In genomic region chr9:108599021-108599566, GRCm38 (mm10) we compare ENCODE assay signal across 30 mouse cellular contexts. TPM values are rescaled to one million over a fixed set of nuclear protein-coding genes. Genes with fewer than 3 reads are reported as not detected.
DNase-seq lines count a peak whose midpoint lies in the region; ATAC-seq and TF ChIP-seq lines count a peak whose summit lies in the region.
"Had no signal": no experiment of that assay in that cellular context is flagged by ENCODE, and none has a peak within 500 bp of the region (broad histone marks: within the 10 kb centered on the region; RNA-seq: fewer than 3 reads in every experiment).

No protein-coding gene starts in this region.

- DNase-seq in embryo, embryonic 10.5 days (ENCODE audit: low spot score) = peak; percentile 98
- no peak for DNase-seq in embryo, embryonic 10 days (ENCODE audit: low spot score)
- DNase-seq in hindbrain, embryonic 11.5 days (ENCODE audit: low spot score) = peak; percentile 91
- no peak for DNase-seq in hindbrain, embryonic 14.5 days (ENCODE audit: low spot score)
- peak; percentile 72 for DNase-seq in midbrain, embryonic 14.5 days
- DNase-seq in CH12.LX (ENCODE audit: extremely low read depth) = no peak
- no peak for DNase-seq in gastrocnemius, adult 18-20 months (ENCODE audit: low spot score)
- DNase-seq: adrenal gland, postnatal 25 days; cerebellum, adult 11-12 months; cerebellum, adult 9-11 months; heart, postnatal 4 days; kidney, adult 2 months; kidney, postnatal 36 days; lung, postnatal 36 days; right cerebral cortex, postnatal 25 days; thymus, postnatal 25 days had no signal

- in situ Hi-C loops in CH12.LX (cut with MboI; ENCODE audit: low pct_ligation_motif_present, low pct_unique_long_range_greater_than_20kb, low sequenced_read_pairs) = no loop called here

- H3K36me3 ChIP-seq in hindbrain, embryonic 11.5 days (ENCODE audit: control insufficient read depth, insufficient read depth, low read length) = peaks cover 3% of the 10 kb centered on the region; the same call in 1 of the 2 replicates
- H3K36me3 ChIP-seq in hindbrain, embryonic 14.5 days (replicated peaks; ENCODE audit: control insufficient read depth, insufficient read depth) = peaks cover 22% of the 10 kb centered on the region
- peaks cover 19% of the 10 kb centered on the region for H3K36me3 ChIP-seq in midbrain, embryonic 14.5 days (ENCODE audit: control insufficient read depth, insufficient read depth, low read length)
- peaks cover 6% of the 10 kb centered on the region for H3K36me3 ChIP-seq in midbrain, embryonic 16.5 days (ENCODE audit: control insufficient read depth, insufficient read depth, low read length)
- peaks cover 9 to 35% of the 10 kb centered on the region in 2 experiments for H3K36me3 ChIP-seq in CH12.LX (replicated peaks in 1 of 2; ENCODE audit: control insufficient read depth in 1 of 2, insufficient read depth in 1 of 2, low read length in 1 of 2)

- no peak for TF ChIP-seq CTCF in CH12.LX (conservative IDR thresholded peaks at IDR 0.05 in 1 of 2, IDR thresholded peaks at IDR 0.05 in 1 of 2; ENCODE audit: low read depth in 2 of 2, low read length in 2 of 2)

- no peak for TF ChIP-seq EP300 in CH12.LX (IDR thresholded peaks at IDR 0.05; ENCODE audit: low read length)

- no peak overlapping the region for H3K4me2 ChIP-seq in hindbrain, embryonic 11.5 days (replicated peaks; ENCODE audit: low read depth, low read length)
- no peak overlapping the region for H3K4me2 ChIP-seq in hindbrain, embryonic 14.5 days (replicated peaks)
- H3K4me2 ChIP-seq in midbrain, embryonic 14.5 days (ENCODE audit: low read length) = no peak overlapping the region
- no peak overlapping the region for H3K4me2 ChIP-seq in midbrain, embryonic 16.5 days (ENCODE audit: low read length)
- no peak overlapping the region for H3K4me2 ChIP-seq in CH12.LX (ENCODE audit: insufficient read depth, low read depth, poor library complexity, severe bottlenecking)
- H3K4me2 ChIP-seq: embryonic facial prominence, embryonic 13.5 days; heart, embryonic 12.5 days; intestine, embryonic 15.5 days; liver, embryonic 15.5 days; lung, embryonic 15.5 days; midbrain, embryonic 13.5 days; neural tube, embryonic 13.5 days; stomach, embryonic 15.5 days had no signal

- no peaks in the 10 kb centered on the region for H3K9me3 ChIP-seq in hindbrain, embryonic 11.5 days (ENCODE audit: control insufficient read depth, low read length)
- no peaks in the 10 kb centered on the region for H3K9me3 ChIP-seq in hindbrain, embryonic 14.5 days (ENCODE audit: control insufficient read depth, low read length)
- no peaks in the 10 kb centered on the region for H3K9me3 ChIP-seq in midbrain, embryonic 14.5 days (ENCODE audit: control insufficient read depth, low read length)
- H3K9me3 ChIP-seq in midbrain, embryonic 16.5 days (replicated peaks; ENCODE audit: control insufficient read depth, low read length, poor library complexity, severe bottlenecking) = no peaks in the 10 kb centered on the region
- H3K9me3 ChIP-seq in CH12.LX (replicated peaks; ENCODE audit: low read length) = no peaks in the 10 kb centered on the region
- H3K9me3 ChIP-seq: embryonic facial prominence, embryonic 13.5 days; G1E; heart, embryonic 12.5 days; intestine, embryonic 15.5 days; liver, embryonic 15.5 days; lung, embryonic 15.5 days; midbrain, embryonic 13.5 days; neural tube, embryonic 13.5 days; stomach, embryonic 15.5 days had no signal

- H3K9ac ChIP-seq in hindbrain, embryonic 11.5 days (ENCODE audit: low read depth, low read length) = no peak overlapping the region
- no peak overlapping the region for H3K9ac ChIP-seq in hindbrain, embryonic 14.5 days
- no peak overlapping the region for H3K9ac ChIP-seq in midbrain, embryonic 14.5 days (replicated peaks; ENCODE audit: low read length)
- H3K9ac ChIP-seq in midbrain, embryonic 16.5 days (ENCODE audit: low read depth, low read length) = no peak overlapping the region
- H3K9ac ChIP-seq in CH12.LX (ENCODE audit: insufficient read depth, low read depth) = no peak overlapping the region
- H3K9ac ChIP-seq: embryonic facial prominence, embryonic 13.5 days; heart, embryonic 12.5 days; intestine, embryonic 15.5 days; liver, embryonic 15.5 days; lung, embryonic 15.5 days; midbrain, embryonic 13.5 days; neural tube, embryonic 13.5 days; stomach, embryonic 15.5 days had no signal

- WGBS in hindbrain, embryonic 11.5 days = 79% methylated on average over 4 of the region's 4 CpGs
- WGBS in hindbrain, embryonic 14.5 days = 78% methylated on average over 4 of the region's 4 CpGs
- 74% methylated on average over 4 of the region's 4 CpGs for WGBS in midbrain, embryonic 14.5 days
- WGBS in midbrain, embryonic 16.5 days = 83% methylated on average over 4 of the region's 4 CpGs

- dilution Hi-C loops in CH12.LX (cut with MboI; ENCODE audit: extremely low pct_ligation_motif_present, extremely low pct_unique_long_range_greater_than_20kb, low sequenced_read_pairs) = no loop called here

- no peak for TF ChIP-seq POLR2A in CH12.LX (IDR thresholded peaks at IDR 0.05; ENCODE audit: low read depth, low read length)

- TF ChIP-seq RAD21 in CH12.LX (IDR thresholded peaks at IDR 0.05; ENCODE audit: low read depth, low read length) = no peak

- ATAC-seq in hindbrain, embryonic 11.5 days (ENCODE audit: low FRiP score) = no peak
- ATAC-seq in hindbrain, embryonic 14.5 days (ENCODE audit: low FRiP score) = no peak
- no peak for ATAC-seq in midbrain, embryonic 14.5 days (ENCODE audit: low FRiP score, low TSS enrichment)
- no peak for ATAC-seq in midbrain, embryonic 16.5 days
- ATAC-seq: hindbrain, embryonic 16.5 days; intestine, embryonic 15.5 days; midbrain, embryonic 13.5 days had no signal

- H3K4me3 ChIP-seq in hindbrain, embryonic 11.5 days (ENCODE audit: low read depth, low read length) = no peak overlapping the region
- no peak overlapping the region for H3K4me3 ChIP-seq in hindbrain, embryonic 14.5 days (replicated peaks; ENCODE audit: low read length)
- H3K4me3 ChIP-seq in midbrain, embryonic 14.5 days (replicated peaks; ENCODE audit: low read depth, low read length) = no peak overlapping the region
- H3K4me3 ChIP-seq in midbrain, embryonic 16.5 days (ENCODE audit: low read depth, low read length) = no peak overlapping the region
- no peak overlapping the region for H3K4me3 ChIP-seq in CH12.LX (replicated peaks in 1 of 3; ENCODE audit: low read depth in 2 of 3, low read length in 2 of 3, poor library complexity in 1 of 3)
- H3K4me3 ChIP-seq: embryonic facial prominence, embryonic 13.5 days; erythroblast, embryonic 14.5 days; heart, adult 2 months; heart, embryonic 12.5 days; intestine, embryonic 15.5 days; liver, embryonic 15.5 days; lung, embryonic 15.5 days; midbrain, embryonic 13.5 days; myocyte; neural tube, embryonic 13.5 days; stomach, embryonic 15.5 days had no signal

- H3K27me3 ChIP-seq in hindbrain, embryonic 11.5 days (ENCODE audit: control insufficient read depth, insufficient read depth, low read length) = no peaks in the 10 kb centered on the region
- no peaks in the 10 kb centered on the region for H3K27me3 ChIP-seq in hindbrain, embryonic 14.5 days (ENCODE audit: control insufficient read depth, insufficient read depth, low read length)
- H3K27me3 ChIP-seq in midbrain, embryonic 14.5 days (ENCODE audit: control insufficient read depth, insufficient read depth, low read length) = no peaks in the 10 kb centered on the region
- no peaks in the 10 kb centered on the region for H3K27me3 ChIP-seq in midbrain, embryonic 16.5 days (ENCODE audit: control insufficient read depth, insufficient read depth, low read depth, low read length)
- no peaks in the 10 kb centered on the region for H3K27me3 ChIP-seq in CH12.LX (replicated peaks)
- H3K27me3 ChIP-seq: embryonic facial prominence, embryonic 13.5 days; heart, embryonic 12.5 days; intestine, embryonic 15.5 days; lung, embryonic 15.5 days; midbrain, embryonic 13.5 days; neural tube, embryonic 13.5 days; stomach, embryonic 15.5 days had no signal

- no peak overlapping the region for H3K27ac ChIP-seq in hindbrain, embryonic 11.5 days (ENCODE audit: low read depth, low read length)
- H3K27ac ChIP-seq in hindbrain, embryonic 14.5 days = no peak overlapping the region
- H3K27ac ChIP-seq in midbrain, embryonic 14.5 days (replicated peaks; ENCODE audit: low read depth, low read length) = no peak overlapping the region
- H3K27ac ChIP-seq in midbrain, embryonic 16.5 days (ENCODE audit: low read length) = no peak overlapping the region
- H3K27ac ChIP-seq in CH12.LX (ENCODE audit: insufficient read depth, low read depth) = no peak overlapping the region
- H3K27ac ChIP-seq: embryonic facial prominence, embryonic 13.5 days; heart, adult 2 months; intestine, embryonic 15.5 days; liver, embryonic 15.5 days; lung, embryonic 15.5 days; midbrain, embryonic 13.5 days; neural tube, embryonic 13.5 days; stomach, embryonic 15.5 days had no signal

- H3K4me1 ChIP-seq in hindbrain, embryonic 11.5 days (replicated peaks; ENCODE audit: control insufficient read depth, insufficient read depth, low read length) = no peaks in the 10 kb centered on the region
- peaks cover 14% of the 10 kb centered on the region; the same call in 1 of the 2 replicates for H3K4me1 ChIP-seq in hindbrain, embryonic 14.5 days (replicated peaks; ENCODE audit: control insufficient read depth, insufficient read depth, low read length)
- H3K4me1 ChIP-seq in midbrain, embryonic 14.5 days (ENCODE audit: control insufficient read depth, insufficient read depth, low read length) = peaks cover 10% of the 10 kb centered on the region; the same call in 1 of the 2 replicates
- H3K4me1 ChIP-seq in midbrain, embryonic 16.5 days (ENCODE audit: control insufficient read depth, insufficient read depth, low read length) = peaks cover 16% of the 10 kb centered on the region
- H3K4me1 ChIP-seq in CH12.LX (ENCODE audit: control insufficient read depth in 1 of 2, insufficient read depth in 2 of 2) = peaks cover 0 to 19% of the 10 kb centered on the region in 2 experiments; a peak in 2 of 4 replicates

- no peaks in the 10 kb centered on the region for H3K79me2 ChIP-seq in CH12.LX (replicated peaks; ENCODE audit: control insufficient read depth, extremely low read depth, insufficient read depth, poor library complexity, severe bottlenecking)

RNA-seq across cellular contexts. Expression of gene P4htm, which starts 1.6 kb away (rescaled TPM):
- 6.7 and 8.6 TPM in 2 replicates for polyA plus RNA-seq in hindbrain, embryonic 11.5 days (2014; fragmentation: Nextera tagmentation; extraction: Ambion mirVana)
- polyA plus RNA-seq in hindbrain, embryonic 14.5 days (2014; fragmentation: Nextera tagmentation; extraction: Ambion mirVana) = 29.7 and 33.2 TPM in 2 replicates
- polyA plus RNA-seq in midbrain, embryonic 14.5 days (2014; fragmentation: Nextera tagmentation; extraction: Ambion mirVana) = 27.0 and 30.5 TPM in 2 replicates
- 39.2 and 43.1 TPM in 2 replicates for polyA plus RNA-seq in midbrain, embryonic 16.5 days (2015; fragmentation: Nextera tagmentation; extraction: Ambion mirVana)
- total RNA-seq in CH12.LX (2012; rRNA removed) (9.1 and 11.0 TPM in 2 replicates), CH12.LX (2014; rRNA removed) (4.8 and 5.4 TPM in 2 replicates)
- 7.9 and 9.5 TPM in 2 replicates for polyA plus RNA-seq in CH12.LX (2012; ENCODE audit: insufficient read length, low read depth)
- 1 to 10 TPM; 3.4 to 4.1 TPM for total RNA-seq in gastrocnemius, adult 18-20 months (2021)

RNA-seq across cellular contexts. Expression of gene Wdr6, which starts 20.6 kb away (rescaled TPM):
- polyA plus RNA-seq in hindbrain, embryonic 11.5 days (2014; fragmentation: Nextera tagmentation; extraction: Ambion mirVana) = 114 and 124 TPM in 2 replicates
- polyA plus RNA-seq in hindbrain, embryonic 14.5 days (2014; fragmentation: Nextera tagmentation; extraction: Ambion mirVana) = 240 and 242 TPM in 2 replicates
- polyA plus RNA-seq in midbrain, embryonic 14.5 days (2014; fragmentation: Nextera tagmentation; extraction: Ambion mirVana) = 273 and 274 TPM in 2 replicates
- 420 and 427 TPM in 2 replicates for polyA plus RNA-seq in midbrain, embryonic 16.5 days (2015; fragmentation: Nextera tagmentation; extraction: Ambion mirVana)
- 14.3 and 17.8 TPM in 2 replicates for total RNA-seq in CH12.LX (2012; rRNA removed)
- total RNA-seq in CH12.LX (2014; rRNA removed) = 9.1 and 9.8 TPM in 2 replicates
- 14.9 and 16.3 TPM in 2 replicates for polyA plus RNA-seq in CH12.LX (2012; ENCODE audit: insufficient read length, low read depth)
- 1 to 10 TPM; 6.4 to 7.9 TPM for total RNA-seq in gastrocnemius, adult 18-20 months (2021)

RNA-seq across cellular contexts. Expression of gene Dalrd3, which starts 29.4 kb away (rescaled TPM):
- polyA plus RNA-seq in hindbrain, embryonic 11.5 days (2014; fragmentation: Nextera tagmentation; extraction: Ambion mirVana) = 175 and 177 TPM in 2 replicates
- polyA plus RNA-seq in hindbrain, embryonic 14.5 days (2014; fragmentation: Nextera tagmentation; extraction: Ambion mirVana) = 241 and 242 TPM in 2 replicates
- 263 and 271 TPM in 2 replicates for polyA plus RNA-seq in midbrain, embryonic 14.5 days (2014; fragmentation: Nextera tagmentation; extraction: Ambion mirVana)
- polyA plus RNA-seq in midbrain, embryonic 16.5 days (2015; fragmentation: Nextera tagmentation; extraction: Ambion mirVana) = 350 and 361 TPM in 2 replicates
- 110 and 119 TPM in 2 replicates for total RNA-seq in CH12.LX (2012; rRNA removed)
- 52.6 and 57.4 TPM in 2 replicates for total RNA-seq in CH12.LX (2014; rRNA removed)
- polyA plus RNA-seq in CH12.LX (2012; ENCODE audit: insufficient read length, low read depth) = 100 and 114 TPM in 2 replicates
- 1 to 10 TPM; 7.5 to 8.9 TPM for total RNA-seq in gastrocnemius, adult 18-20 months (2021)

RNA-seq across cellular contexts. Expression of gene Ndufaf3, which starts 31.9 kb away (rescaled TPM):
- 58.8 and 59.4 TPM in 2 replicates for polyA plus RNA-seq in hindbrain, embryonic 11.5 days (2014; fragmentation: Nextera tagmentation; extraction: Ambion mirVana)
- 80.9 and 93.2 TPM in 2 replicates for polyA plus RNA-seq in hindbrain, embryonic 14.5 days (2014; fragmentation: Nextera tagmentation; extraction: Ambion mirVana)
- polyA plus RNA-seq in midbrain, embryonic 14.5 days (2014; fragmentation: Nextera tagmentation; extraction: Ambion mirVana) = 76.7 and 86.2 TPM in 2 replicates
- 77.2 and 79.4 TPM in 2 replicates for polyA plus RNA-seq in midbrain, embryonic 16.5 days (2015; fragmentation: Nextera tagmentation; extraction: Ambion mirVana)
- 24.6 and 25.7 TPM in 2 replicates for total RNA-seq in CH12.LX (2012; rRNA removed)
- 15.3 and 15.7 TPM in 2 replicates for total RNA-seq in CH12.LX (2014; rRNA removed)
- polyA plus RNA-seq in CH12.LX (2012; ENCODE audit: insufficient read length, low read depth) = 27.2 and 30.7 TPM in 2 replicates
- total RNA-seq in gastrocnemius, adult 18-20 months (2021) = 10 to 100 TPM; 29.3 to 30.0 TPM

RNA-seq across cellular contexts. Expression of gene Impdh2, which starts 39.0 kb away (rescaled TPM):
- polyA plus RNA-seq in hindbrain, embryonic 11.5 days (2014; fragmentation: Nextera tagmentation; extraction: Ambion mirVana) = 163 and 169 TPM in 2 replicates
- 107 and 110 TPM in 2 replicates for polyA plus RNA-seq in hindbrain, embryonic 14.5 days (2014; fragmentation: Nextera tagmentation; extraction: Ambion mirVana)
- polyA plus RNA-seq in midbrain, embryonic 14.5 days (2014; fragmentation: Nextera tagmentation; extraction: Ambion mirVana) = 99.3 and 107 TPM in 2 replicates
- 92.7 and 93.9 TPM in 2 replicates for polyA plus RNA-seq in midbrain, embryonic 16.5 days (2015; fragmentation: Nextera tagmentation; extraction: Ambion mirVana)
- total RNA-seq in CH12.LX (2012; rRNA removed) = 405 and 494 TPM in 2 replicates
- 464 and 485 TPM in 2 replicates for total RNA-seq in CH12.LX (2014; rRNA removed)
- polyA plus RNA-seq in CH12.LX (2012; ENCODE audit: insufficient read length, low read depth) = 472 and 483 TPM in 2 replicates
- 10 to 100 TPM; 61.3 to 63.2 TPM for total RNA-seq in gastrocnemius, adult 18-20 months (2021)

Comparison
In these comparisons a context has a peak if more than half of its experiments do, and no peak if none do; other contexts are left out.
1. DNase-seq: peak in embryo, embryonic 10.5 days (single experiment), hindbrain, embryonic 11.5 days (single experiment) and midbrain, embryonic 14.5 days (single experiment); none in embryo, embryonic 10 days (single experiment), hindbrain, embryonic 14.5 days (single experiment), CH12.LX (single experiment) and gastrocnemius, adult 18-20 months (single experiment).